Mouse (Mus musculus) heart, embryonic 16.5 days (tissue): ENCODE results near the gene Misp. TPM values are rescaled to one million over a fixed set of nuclear protein-coding genes. Genes with fewer than 3 reads are reported as not detected.
A peak's percentile ranks its signal among the peaks of the same experiment; 100 is the strongest.

Experiments used
- ATAC-seq: fragments of 200-750 bp; cut with Nextera tagmentation; replicated peaks from 2 replicates; pipeline ENCODE4 v1.8.0; 2017; ENCODE audit warnings: moderate number of reproducible peaks; ENCODE audit not compliant: insufficient read depth, low FRiP score; ENCODE audit errors: extremely low read depth
- H3K27ac ChIP-seq: fragments of 300-500 bp; sonication (generic); 2 replicates; pipeline ENCODE4 v1.5.1; 2014; ENCODE audit warnings: mild to moderate bottlenecking, low read length, control low read depth, moderate library complexity
- H3K27me3 ChIP-seq: fragments of 300-500 bp; sonication (generic); 2 replicates; pipeline ENCODE4 v1.6.1; 2014; ENCODE audit warnings: low read length, mixed read lengths; ENCODE audit not compliant: control insufficient read depth, insufficient read depth
- H3K36me3 ChIP-seq: fragments of 300-500 bp; sonication (generic); 2 replicates; pipeline ENCODE4 v1.6.1; 2014; ENCODE audit not compliant: control insufficient read depth, insufficient read depth
- H3K4me1 ChIP-seq: fragments of 300-500 bp; sonication (generic); 2 replicates; pipeline ENCODE4 v1.6.1; 2014; ENCODE audit warnings: low read length, mixed read lengths; ENCODE audit not compliant: control insufficient read depth, insufficient read depth
- H3K4me2 ChIP-seq: fragments of 300-500 bp; sonication (generic); 2 replicates; pipeline ENCODE4 v1.6.1; 2014; ENCODE audit warnings: low read depth, mild to moderate bottlenecking, control low read depth, low read length
- H3K4me3 ChIP-seq: fragments of 300-500 bp; sonication (generic); 2 replicates; pipeline ENCODE4 v1.5.1; 2014; ENCODE audit warnings: mild to moderate bottlenecking, control low read depth, low read length
- H3K9ac ChIP-seq: fragments of 300-500 bp; sonication (generic); 2 replicates; pipeline ENCODE4 v1.6.1; 2014; ENCODE audit warnings: low read length, control low read depth
- H3K9me3 ChIP-seq: fragments of 300-500 bp; sonication (generic); replicated peaks from 2 replicates; pipeline ENCODE4 v1.6.1; 2016; ENCODE audit warnings: low read length; ENCODE audit not compliant: control insufficient read depth
- WGBS: fragments of 180-500 bp; shearing (Covaris S2); extraction: QIAGEN DNeasy Blood & Tissue Kit; methylation state at CpG from one replicate; pipeline ENCODE4 v1.1.7; 2014; 5-methylcytosine and 5-hydroxymethylcytosine counted together
- polyA plus RNA-seq: library from polyadenylated mRNA; unstranded; fragments of >200 nt; fragmentation: Nextera tagmentation; extraction: Ambion mirVana; gene quantifications from 2 replicates; pipeline ENCODE4 v1.2.1, GENCODE M21; 2015

Misp gene
- polyA plus RNA-seq, 1 experiment from 2014 or later, result 1.9 TPM

DNA sequence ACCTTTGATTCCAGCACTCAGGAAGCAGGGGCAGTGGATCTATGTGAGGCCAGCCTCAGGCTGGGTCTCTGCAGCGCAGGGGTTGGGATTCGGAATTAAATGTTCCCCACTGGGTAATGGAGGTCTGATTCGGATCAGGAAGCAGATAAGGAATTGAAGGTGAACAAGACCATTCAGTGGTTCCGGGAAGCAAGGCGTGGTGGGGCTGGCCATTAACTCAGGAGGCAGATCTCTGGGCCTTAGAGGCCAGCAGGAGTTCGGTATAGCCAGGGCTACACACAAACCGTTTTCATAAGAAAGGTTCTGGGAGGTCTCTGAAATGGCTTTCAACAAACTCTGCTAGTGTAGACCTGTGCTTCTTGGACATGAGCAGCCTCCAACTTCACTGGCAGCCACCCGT, 32.0 kb downstream of the Misp start:
- no peaks in the 10 kb centered on the region for H3K27me3 ChIP-seq
- H3K4me1 ChIP-seq, result peaks cover 49% of the 10 kb centered on the region
- ATAC-seq, result no peak
- H3K4me3 ChIP-seq, result peak overlapping the region; percentile 52
- no peaks in the 10 kb centered on the region for H3K9me3 ChIP-seq
- peak overlapping the region; percentile 68 for H3K4me2 ChIP-seq
- peak overlapping the region; percentile 99 for H3K27ac ChIP-seq
- H3K9ac ChIP-seq, result peak overlapping the region; percentile 75
- peaks cover 4% of the 10 kb centered on the region; the same call in 1 of the 2 replicates for H3K36me3 ChIP-seq
- WGBS, result 28% methylated on average over 8 of the region's 8 CpGs

DNA sequence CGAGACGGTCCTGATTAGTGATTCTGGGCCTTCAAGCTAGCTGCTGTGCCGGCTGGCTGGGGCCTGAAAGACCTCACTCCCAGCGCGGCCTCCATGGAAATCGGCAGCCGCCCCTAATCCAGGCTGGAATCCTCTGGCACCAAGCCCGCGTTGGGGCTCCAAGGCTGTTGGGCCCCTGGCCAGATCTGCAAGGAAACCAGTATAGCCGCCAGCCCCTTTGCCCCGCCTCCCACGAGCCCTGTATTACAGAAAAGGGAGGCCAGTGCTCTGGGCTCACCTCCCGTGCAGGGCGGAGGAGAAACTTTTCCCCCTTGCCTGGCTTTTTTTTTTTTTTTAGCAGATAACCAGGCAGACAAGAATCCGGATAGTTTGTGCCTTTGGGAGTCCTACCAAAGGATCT, 32.6 kb downstream of the Misp start:
- peak overlapping the region; percentile 68 for H3K4me2 ChIP-seq
- H3K9me3 ChIP-seq, result no peaks in the 10 kb centered on the region
- H3K9ac ChIP-seq, result peak overlapping the region; percentile 75
- H3K27me3 ChIP-seq, result no peaks in the 10 kb centered on the region
- H3K36me3 ChIP-seq, result peaks cover 4% of the 10 kb centered on the region; the same call in 1 of the 2 replicates
- peak overlapping the region; percentile 52 for H3K4me3 ChIP-seq
- WGBS, result under 1% methylated on average over 15 of the region's 15 CpGs
- H3K27ac ChIP-seq, result peak overlapping the region; percentile 99
- ATAC-seq, result peak; percentile 59
- H3K4me1 ChIP-seq, result peaks cover 55% of the 10 kb centered on the region

DNA sequence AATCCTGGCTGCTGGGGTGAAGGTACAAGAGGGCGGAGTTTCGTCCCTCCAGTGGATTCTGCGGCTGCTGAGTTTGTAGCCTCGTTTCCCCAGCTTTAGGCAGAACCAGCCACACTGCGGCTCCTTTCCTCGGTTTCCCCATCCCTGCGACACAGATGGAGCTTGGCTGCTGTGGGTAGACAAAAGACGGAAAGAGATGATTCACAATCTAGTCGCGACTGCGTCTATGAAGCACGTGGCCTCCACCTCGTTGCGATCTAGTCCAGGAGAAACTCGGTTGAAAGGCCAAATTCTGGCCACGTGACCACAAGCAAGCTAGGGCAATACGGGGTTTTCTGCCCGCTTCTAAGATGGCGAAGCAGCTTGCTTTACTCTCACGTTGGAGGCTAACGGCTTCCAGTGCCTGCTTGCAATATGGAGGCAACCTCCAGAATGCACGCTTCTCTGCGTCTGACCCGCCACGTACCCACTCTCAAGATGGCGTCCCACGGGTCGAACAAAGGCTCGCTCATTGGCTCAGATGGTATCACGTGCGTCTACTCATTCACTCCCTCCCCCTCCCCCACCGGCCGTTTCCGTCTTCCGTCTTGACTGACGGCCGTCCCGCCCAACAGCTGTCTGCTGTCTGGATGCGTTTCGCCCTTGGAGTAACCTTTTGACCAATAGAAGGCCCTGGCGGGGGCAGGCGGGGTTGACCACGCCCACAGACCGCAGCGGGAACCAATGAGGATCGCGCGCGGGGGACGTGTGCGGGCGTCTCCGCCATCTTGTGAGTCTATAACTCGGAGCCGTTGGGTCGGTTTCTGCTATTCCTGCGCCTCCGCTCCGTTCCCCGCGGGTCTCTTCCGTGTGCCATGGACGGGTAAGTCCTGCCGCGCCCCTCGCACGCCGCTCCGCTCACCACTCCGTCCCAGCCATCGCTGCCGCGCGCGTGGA, 33.3 kb downstream of the Misp start, which contains the start of gene Ptbp1:
Gene Ptbp1, plus strand, starts transcription at position 568 of the 936 bp plus-strand sequence.
- Histone ChIP-seq H3K9ac (peak within 1 kb of the TSS; percentile 100), H3K4me3 (peak within 1 kb of the TSS; percentile 98), H3K36me3 (peaks cover 6% of the 10 kb centered on the region), H3K27me3 (no peaks in the 10 kb centered on the region), H3K4me1 (peaks cover 62% of the 10 kb centered on the region), H3K4me2 (peak within 1 kb of the TSS; percentile 95), H3K27ac (peak within 1 kb of the TSS; percentile 100), H3K9me3 (no peaks in the 10 kb centered on the region)
- under 1% methylated on average over 75 of the region's 75 CpGs for WGBS
- peak; percentile 82 for ATAC-seq

DNA sequence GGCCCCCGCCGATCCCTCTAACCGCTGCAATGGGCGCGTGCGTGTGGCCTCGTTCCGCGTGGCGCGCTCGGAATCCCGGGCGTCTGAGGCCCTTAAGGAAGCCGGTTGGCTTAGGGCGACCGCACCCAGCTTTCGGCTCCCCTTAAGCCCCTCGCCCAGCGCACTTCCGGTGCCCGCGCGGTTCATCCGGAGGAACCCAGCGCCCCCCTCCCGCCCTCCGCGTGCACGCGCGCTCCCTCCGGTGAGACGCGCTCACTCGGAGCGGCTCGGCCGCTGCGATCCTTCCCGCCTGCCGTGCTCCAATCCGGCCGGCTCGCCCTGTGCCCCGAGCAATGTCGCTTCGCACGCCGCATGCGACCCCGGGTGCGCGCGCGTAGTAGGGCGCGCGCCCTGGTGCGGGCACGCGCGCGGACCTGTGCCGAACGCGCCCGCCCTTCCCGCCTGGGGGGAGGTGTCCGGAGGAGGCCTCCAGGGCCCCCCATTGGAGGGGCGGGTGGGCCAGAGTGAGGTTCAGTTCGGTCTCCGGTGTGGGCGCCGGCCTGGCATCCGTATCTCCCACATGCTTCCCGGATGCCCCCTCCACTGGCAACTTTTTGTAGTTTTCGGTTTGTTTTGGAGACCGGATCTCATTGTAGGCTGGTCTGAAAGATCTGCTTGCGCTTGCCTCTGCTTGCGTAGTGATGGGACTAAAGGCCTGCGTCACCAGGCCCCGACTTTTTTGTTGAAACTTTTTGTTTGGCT, 34.2 kb downstream of the Misp start:
- Histone ChIP-seq H3K4me2 (peak overlapping the region; percentile 95), H3K27ac (peak overlapping the region; percentile 100), H3K9ac (peak overlapping the region; percentile 100), H3K4me1 (peaks cover 65% of the 10 kb centered on the region), H3K36me3 (peaks cover 14% of the 10 kb centered on the region), H3K27me3 (no peaks in the 10 kb centered on the region), H3K9me3 (no peaks in the 10 kb centered on the region), H3K4me3 (peak overlapping the region; percentile 98)
- WGBS, result under 1% methylated on average over 83 of the region's 83 CpGs
- peak; percentile 9 for ATAC-seq

DNA sequence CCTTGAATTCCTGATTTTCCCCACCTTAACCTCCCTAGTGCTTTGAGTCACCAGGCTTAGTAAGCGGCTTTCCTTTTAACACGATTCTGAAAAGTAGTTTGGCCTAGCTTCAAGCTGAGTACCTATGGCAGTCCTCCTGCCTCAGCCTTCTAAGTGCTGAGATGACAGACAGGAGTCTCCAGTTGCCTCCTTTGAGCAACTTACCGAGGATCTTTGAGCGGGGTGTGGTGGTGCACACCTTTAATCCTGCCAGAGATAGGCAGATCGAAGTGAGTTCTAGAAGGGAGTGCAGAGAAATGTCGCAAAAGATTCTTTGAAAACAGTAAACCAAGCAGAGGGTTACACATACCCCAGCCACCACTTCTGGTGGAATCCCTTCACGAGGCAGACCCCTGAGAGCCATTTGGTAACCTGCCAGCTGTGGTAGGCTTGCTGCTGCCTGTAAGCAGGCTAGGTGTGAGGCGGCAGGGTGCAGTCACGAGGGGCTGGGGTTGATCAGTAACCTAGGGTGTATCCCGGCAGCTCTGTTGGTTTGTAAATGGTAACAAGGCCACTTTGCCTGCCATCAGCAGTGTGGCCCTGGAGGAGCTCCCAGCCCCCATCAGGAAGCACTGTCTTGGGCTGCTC, 34.9 kb downstream of the Misp start:
- no peak for ATAC-seq
- 0% methylated on average over 10 of the region's 10 CpGs for WGBS
- H3K27me3 ChIP-seq, result no peaks in the 10 kb centered on the region
- H3K9me3 ChIP-seq, result no peaks in the 10 kb centered on the region
- H3K4me2 ChIP-seq, result peak overlapping the region; percentile 95
- peaks cover 62% of the 10 kb centered on the region for H3K4me1 ChIP-seq
- peak overlapping the region; percentile 100 for H3K9ac ChIP-seq
- peak overlapping the region; percentile 98 for H3K4me3 ChIP-seq
- peak overlapping the region; percentile 100 for H3K27ac ChIP-seq
- H3K36me3 ChIP-seq, result peaks cover 21% of the 10 kb centered on the region

DNA sequence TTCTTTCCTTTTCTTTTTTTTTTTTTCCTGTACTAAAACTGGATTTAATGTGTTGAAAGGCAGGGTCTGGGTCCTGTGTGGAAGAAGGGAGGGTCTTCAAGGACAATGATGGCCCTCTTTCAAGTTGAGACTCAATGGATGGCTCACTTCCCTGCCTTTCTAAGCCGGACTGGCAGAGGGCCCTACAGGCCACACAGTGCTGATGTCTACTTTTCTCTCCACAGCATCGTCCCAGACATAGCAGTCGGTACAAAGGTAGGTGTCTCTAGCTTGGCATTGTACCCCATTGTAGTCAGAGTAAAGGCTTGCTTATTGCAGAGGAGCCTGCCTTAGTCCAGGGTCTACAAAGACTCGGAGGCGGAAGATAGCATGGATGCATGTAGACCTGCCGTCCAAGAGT, 35.5 kb downstream of the Misp start:
- H3K27ac ChIP-seq, result peak overlapping the region; percentile 100
- peak overlapping the region; percentile 98 for H3K4me3 ChIP-seq
- H3K9ac ChIP-seq, result peak overlapping the region; percentile 100
- H3K9me3 ChIP-seq, result no peaks in the 10 kb centered on the region
- H3K36me3 ChIP-seq, result peaks cover 27% of the 10 kb centered on the region
- 17% methylated on average over 6 of the region's 6 CpGs for WGBS
- peaks cover 60% of the 10 kb centered on the region for H3K4me1 ChIP-seq
- no peak for ATAC-seq
- H3K4me2 ChIP-seq, result peak overlapping the region; percentile 95
- no peaks in the 10 kb centered on the region for H3K27me3 ChIP-seq

DNA sequence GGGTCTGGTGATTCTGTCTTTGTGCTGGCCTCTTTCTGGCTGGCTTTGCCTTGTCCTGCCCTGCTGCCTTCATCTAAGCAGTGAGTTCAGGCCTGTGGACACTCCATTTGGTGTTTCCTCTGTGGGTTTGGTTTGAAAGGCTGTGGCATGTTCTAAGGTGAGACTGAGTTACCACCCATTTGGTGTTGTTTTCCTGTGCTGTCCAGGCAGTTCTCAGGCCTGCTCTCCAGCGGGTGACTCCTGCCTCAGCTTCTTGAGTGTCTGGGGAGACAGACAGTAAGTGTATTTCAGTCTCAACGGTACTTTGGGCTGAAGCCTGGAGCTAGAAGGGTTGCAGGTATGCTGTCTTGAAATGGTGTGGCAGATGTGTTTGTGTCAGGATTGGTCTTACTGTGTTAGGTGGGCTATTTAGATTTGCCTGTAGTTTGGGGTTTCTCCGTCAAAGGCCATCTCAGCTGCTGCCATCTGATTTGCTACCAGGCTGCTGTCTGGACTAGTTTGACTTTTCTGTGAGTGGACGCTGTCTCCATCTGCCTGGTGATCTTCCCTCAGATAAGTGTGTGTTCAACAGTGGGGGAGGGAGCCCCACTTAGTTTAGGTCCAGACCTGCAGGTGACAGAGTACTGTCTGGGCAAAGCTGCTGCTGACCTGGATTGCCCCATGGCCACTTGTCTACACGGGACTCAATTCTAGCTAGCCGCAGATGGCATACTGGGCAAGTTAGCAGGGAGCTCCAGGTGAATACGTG, 36.1 kb downstream of the Misp start:
- H3K4me2 ChIP-seq, result peak overlapping the region; percentile 95
- ATAC-seq, result no peak
- H3K27ac ChIP-seq, result peak overlapping the region; percentile 100
- H3K9ac ChIP-seq, result peak overlapping the region; percentile 100
- H3K9me3 ChIP-seq, result no peaks in the 10 kb centered on the region
- H3K4me3 ChIP-seq, result peak overlapping the region; percentile 98
- no peaks in the 10 kb centered on the region for H3K27me3 ChIP-seq
- peaks cover 33% of the 10 kb centered on the region for H3K36me3 ChIP-seq
- H3K4me1 ChIP-seq, result peaks cover 54% of the 10 kb centered on the region
- WGBS, result 14% methylated on average over 7 of the region's 7 CpGs

DNA sequence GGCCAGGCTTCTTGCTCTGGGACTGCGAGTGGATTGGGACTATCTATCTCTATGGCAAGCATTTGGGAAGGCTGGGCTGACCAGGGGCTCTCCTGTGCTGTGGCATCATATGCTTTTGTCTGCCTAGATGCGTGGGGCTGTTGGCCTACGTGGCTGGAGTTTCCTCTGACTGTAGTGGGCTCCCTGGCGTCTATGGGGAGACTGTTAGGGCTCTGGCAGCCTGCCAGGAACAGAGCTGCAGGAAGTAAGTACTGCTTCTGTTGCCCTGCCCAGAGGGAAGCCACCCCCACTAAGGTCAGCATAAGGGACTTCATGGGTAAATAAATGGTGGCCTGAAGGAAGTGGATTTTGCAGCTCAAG, 36.6 kb downstream of the Misp start:
- WGBS, result 9% methylated on average over 4 of the region's 4 CpGs
- peak overlapping the region; percentile 100 for H3K9ac ChIP-seq
- H3K4me2 ChIP-seq, result peak overlapping the region; percentile 95
- H3K9me3 ChIP-seq, result no peaks in the 10 kb centered on the region
- peak overlapping the region; percentile 100 for H3K27ac ChIP-seq
- H3K4me3 ChIP-seq, result peak overlapping the region; percentile 98
- H3K4me1 ChIP-seq, result peaks cover 49% of the 10 kb centered on the region
- peaks cover 39% of the 10 kb centered on the region for H3K36me3 ChIP-seq
- no peak for ATAC-seq
- no peaks in the 10 kb centered on the region for H3K27me3 ChIP-seq
